12 mouse cellular contexts compared by ENCODE assay signal in genomic region chr6:88727490-88727889, GRCm38 (mm10). TPM values are rescaled to one million over a fixed set of nuclear protein-coding genes. Genes with fewer than 3 reads are reported as not detected.
DNase-seq lines count a peak whose midpoint lies in the region; ATAC-seq and TF ChIP-seq lines count a peak whose summit lies in the region.
"Had no signal": no experiment of that assay in that cellular context is flagged by ENCODE, and none has a peak within 500 bp of the region (broad histone marks: within the 10 kb centered on the region; RNA-seq: fewer than 3 reads in every experiment).

No protein-coding gene starts in this region.

- H3K27me3 ChIP-seq in hindbrain, postnatal 0 days (ENCODE audit: insufficient read depth, low read length), result no peaks in the 10 kb centered on the region
- peaks cover 9% of the 10 kb centered on the region for H3K27me3 ChIP-seq in hindbrain, embryonic 14.5 days (ENCODE audit: control insufficient read depth, insufficient read depth, low read length)
- H3K27me3 ChIP-seq in midbrain, embryonic 11.5 days (ENCODE audit: control insufficient read depth, insufficient read depth, low read length), result peaks cover 39% of the 10 kb centered on the region
- peaks cover 100% of the 10 kb centered on the region for H3K27me3 ChIP-seq in midbrain, embryonic 10.5 days (ENCODE audit: low read depth, poor library complexity, severe bottlenecking)
- H3K27me3 ChIP-seq: Patski had no signal

- DNase-seq in hindbrain, postnatal 0 days (ENCODE audit: low spot score), result no peak
- no peak for DNase-seq in hindbrain, embryonic 14.5 days (ENCODE audit: low spot score)
- peak; percentile 54 for DNase-seq in midbrain, embryonic 11.5 days (ENCODE audit: low spot score, missing footprints)
- no peak for DNase-seq in midbrain, embryonic 10.5 days (ENCODE audit: low spot score)
- no peak for DNase-seq in right cerebral cortex, adult 18-20 months
- no peak for DNase-seq in heart, postnatal 14 days
- DNase-seq: midbrain, embryonic 14.5 days had no signal

- H3K4me1 ChIP-seq in hindbrain, postnatal 0 days (ENCODE audit: insufficient read depth, low read length), result peaks cover 22% of the 10 kb centered on the region
- H3K4me1 ChIP-seq in hindbrain, embryonic 14.5 days (replicated peaks; ENCODE audit: control insufficient read depth, insufficient read depth, low read length), result peaks cover 7% of the 10 kb centered on the region
- peaks cover 3% of the 10 kb centered on the region for H3K4me1 ChIP-seq in midbrain, embryonic 11.5 days (ENCODE audit: control insufficient read depth, insufficient read depth, low read length)
- peaks cover 13% of the 10 kb centered on the region for H3K4me1 ChIP-seq in midbrain, embryonic 10.5 days
- H3K4me1 ChIP-seq in cortical plate, adult 2 months (ENCODE audit: control insufficient read depth, insufficient read depth, low read length), result peaks cover 19% of the 10 kb centered on the region

- no peaks in the 10 kb centered on the region for H3K36me3 ChIP-seq in hindbrain, postnatal 0 days (ENCODE audit: insufficient read depth, low read length)
- H3K36me3 ChIP-seq in hindbrain, embryonic 14.5 days (replicated peaks; ENCODE audit: control insufficient read depth, insufficient read depth), result no peaks in the 10 kb centered on the region
- H3K36me3 ChIP-seq in midbrain, embryonic 11.5 days (ENCODE audit: control insufficient read depth, insufficient read depth, low read length), result no peaks in the 10 kb centered on the region
- no peaks in the 10 kb centered on the region for H3K36me3 ChIP-seq in midbrain, embryonic 10.5 days
- H3K36me3 ChIP-seq: heart, embryonic 10.5 days; hindbrain, embryonic 10.5 days; neural tube, embryonic 13.5 days had no signal

- H3K4me3 ChIP-seq in hindbrain, postnatal 0 days (ENCODE audit: low read length), result no peak overlapping the region
- no peak overlapping the region for H3K4me3 ChIP-seq in hindbrain, embryonic 14.5 days (replicated peaks; ENCODE audit: low read length)
- H3K4me3 ChIP-seq in midbrain, embryonic 11.5 days (ENCODE audit: low read depth, low read length), result no peak overlapping the region
- no peak overlapping the region for H3K4me3 ChIP-seq in midbrain, embryonic 10.5 days
- H3K4me3 ChIP-seq in cortical plate, adult 2 months (ENCODE audit: insufficient read depth, low read length), result peak overlapping the region; percentile 99; the same call in 1 of the 2 replicates
- H3K4me3 ChIP-seq: heart, embryonic 10.5 days; hindbrain, embryonic 10.5 days; neural tube, embryonic 13.5 days had no signal

- TF ChIP-seq CTCF in hindbrain, postnatal 0 days (IDR thresholded peaks at IDR 0.05; ENCODE audit: low read depth), result no peak
- no peak for TF ChIP-seq CTCF in cortical plate, adult 2 months (IDR thresholded peaks at IDR 0.05; ENCODE audit: extremely low read depth, insufficient read depth, low read length)

- no peaks in the 10 kb centered on the region for H3K9me3 ChIP-seq in hindbrain, postnatal 0 days (ENCODE audit: low read length)
- H3K9me3 ChIP-seq in hindbrain, embryonic 14.5 days (ENCODE audit: control insufficient read depth, low read length), result no peaks in the 10 kb centered on the region
- no peaks in the 10 kb centered on the region for H3K9me3 ChIP-seq in midbrain, embryonic 11.5 days (ENCODE audit: control insufficient read depth, low read length)
- no peaks in the 10 kb centered on the region for H3K9me3 ChIP-seq in midbrain, embryonic 10.5 days (replicated peaks)
- H3K9me3 ChIP-seq: heart, embryonic 10.5 days; hindbrain, embryonic 10.5 days; neural tube, embryonic 13.5 days had no signal

- WGBS in hindbrain, postnatal 0 days, result 74% methylated on average over 5 of the region's 5 CpGs
- 88% methylated on average over 5 of the region's 5 CpGs for WGBS in hindbrain, embryonic 14.5 days
- 93% methylated on average over 5 of the region's 5 CpGs for WGBS in midbrain, embryonic 11.5 days
- WGBS in midbrain, embryonic 10.5 days, result 91% methylated on average over 5 of the region's 5 CpGs

- intact Hi-C loops in heart, postnatal 14 days (cut with DNase I), result loop anchor here (2.0 kb wide), 1 partner anchor 31 kb away; no protein-coding TSS in a partner anchor

- no peak for TF ChIP-seq POLR2A in cortical plate, adult 2 months (IDR thresholded peaks at IDR 0.05; ENCODE audit: extremely low read depth, insufficient read depth, low read length)

- no peak overlapping the region for H3K9ac ChIP-seq in hindbrain, postnatal 0 days (replicated peaks; ENCODE audit: low read length)
- H3K9ac ChIP-seq in hindbrain, embryonic 14.5 days, result no peak overlapping the region
- H3K9ac ChIP-seq in midbrain, embryonic 11.5 days (ENCODE audit: low read length), result no peak overlapping the region

- H3K27ac ChIP-seq in hindbrain, postnatal 0 days, result peak overlapping the region; percentile 81; the same call in 1 of the 2 replicates
- H3K27ac ChIP-seq in hindbrain, embryonic 14.5 days, result no peak overlapping the region
- H3K27ac ChIP-seq in midbrain, embryonic 11.5 days (ENCODE audit: low read depth, low read length), result no peak overlapping the region
- H3K27ac ChIP-seq in midbrain, embryonic 10.5 days (replicated peaks), result no peak overlapping the region
- no peak overlapping the region for H3K27ac ChIP-seq in cortical plate, adult 2 months (ENCODE audit: insufficient read depth, low read length)
- H3K27ac ChIP-seq: heart, embryonic 10.5 days; hindbrain, embryonic 10.5 days; neural tube, embryonic 13.5 days had no signal

- no peak for ATAC-seq in hindbrain, postnatal 0 days
- ATAC-seq in hindbrain, embryonic 14.5 days (ENCODE audit: low FRiP score), result no peak
- no peak for ATAC-seq in midbrain, embryonic 11.5 days (ENCODE audit: low FRiP score)
- ATAC-seq: Patski had no signal

- peak overlapping the region; percentile 98; the same call in 1 of the 2 replicates for H3K4me2 ChIP-seq in hindbrain, postnatal 0 days (ENCODE audit: low read depth, low read length)
- H3K4me2 ChIP-seq in hindbrain, embryonic 14.5 days (replicated peaks), result no peak overlapping the region
- no peak overlapping the region for H3K4me2 ChIP-seq in midbrain, embryonic 11.5 days

RNA-seq across cellular contexts. Expression of gene Mgll, which starts 3.3 kb away (rescaled TPM):
- 105 and 126 TPM in 2 replicates for total RNA-seq in hindbrain, postnatal 0 days (2014; rRNA removed)
- 148 and 158 TPM in 2 replicates for polyA plus RNA-seq in hindbrain, postnatal 0 days (2015; fragmentation: Nextera tagmentation; extraction: Ambion mirVana)
- 51.1 and 51.3 TPM in 2 replicates for polyA plus RNA-seq in hindbrain, embryonic 14.5 days (2014; fragmentation: Nextera tagmentation; extraction: Ambion mirVana)
- polyA plus RNA-seq in midbrain, embryonic 11.5 days (2014; fragmentation: Nextera tagmentation; extraction: Ambion mirVana), result 1.7 and 2.8 TPM in 2 replicates
- polyA plus RNA-seq in midbrain, embryonic 10.5 days (2016; fragmentation: Nextera tagmentation; extraction: Ambion mirVana), result 3.9 and 4.1 TPM in 2 replicates
- polyA plus RNA-seq in cortical plate, adult 2 months (2012; rRNA removed), result 220 TPM in 2 replicates
- total RNA-seq in heart, postnatal 14 days (2021), result 100 to 1,000 TPM; 173 to 177 TPM

Comparison
In these comparisons a context has a peak if more than half of its experiments do, and no peak if none do; other contexts are left out.
1. RNA of gene Mgll, which starts 3.3 kb away (polyA plus RNA-seq): 220 TPM in cortical plate, adult 2 months, 148 to 158 TPM in hindbrain, postnatal 0 days and 51.1 to 51.3 TPM in hindbrain, embryonic 14.5 days; 3.9 to 4.1 TPM in midbrain, embryonic 10.5 days and 1.7 to 2.8 TPM in midbrain, embryonic 11.5 days; every median in the first group is over 10 times any median in the second.